Mouse (Mus musculus) adrenal gland, adult 8-10 months (tissue): ENCODE measurements around the gene Emc8. TPM values are rescaled to one million over a fixed set of nuclear protein-coding genes. Genes with fewer than 3 reads are reported as not detected.
"Not testable (repeated sequence)": the region's sequence is repeated elsewhere in the genome, so short reads cannot be mapped to it uniquely, and the experiment has no call there.

ENCODE experiments used
- DNase-seq: peaks from one replicate; pipeline ENCODE4 v3.0.0; 2022
- total RNA-seq, 4 experiments: library from RNA; stranded (reverse); gene quantifications; 2 replicates each; pipeline ENCODE4 v1.2.4; 2022

The Emc8 gene
- total RNA-seq, 4 experiments from 2014 or later = 80.9 to 130 (median 112) TPM

- DNase-seq = peak; percentile 92
Observed at GRCm38 (mm10) chr8:120685097-120685496, 16.7 kb upstream of the Emc8 start.

DNA sequence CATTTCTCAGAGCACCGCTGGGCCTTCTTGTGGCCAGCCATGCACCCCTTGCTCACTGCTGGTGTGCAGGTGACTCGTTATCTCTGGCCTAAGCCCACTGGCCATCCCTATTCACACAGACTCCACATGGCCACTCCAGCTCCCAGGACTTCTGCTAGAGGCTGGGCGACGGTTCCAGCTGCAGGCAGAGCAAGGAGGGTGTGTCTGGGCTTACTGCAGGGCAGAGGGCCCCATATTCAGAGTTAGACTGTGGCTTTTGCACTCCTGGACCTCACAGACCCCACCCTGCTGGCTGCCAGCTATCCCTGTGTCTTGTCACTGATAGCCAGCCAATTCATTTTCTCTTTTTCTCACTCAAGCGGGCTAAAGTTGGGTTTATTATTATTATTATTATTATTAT lies 15.7 kb upstream of the Emc8 start:
- DNase-seq = no peak

GRCm38 (mm10) chr8:120683602-120684001 lies 15.2 kb upstream of the Emc8 start:
- DNase-seq = peak; percentile 69

DNA sequence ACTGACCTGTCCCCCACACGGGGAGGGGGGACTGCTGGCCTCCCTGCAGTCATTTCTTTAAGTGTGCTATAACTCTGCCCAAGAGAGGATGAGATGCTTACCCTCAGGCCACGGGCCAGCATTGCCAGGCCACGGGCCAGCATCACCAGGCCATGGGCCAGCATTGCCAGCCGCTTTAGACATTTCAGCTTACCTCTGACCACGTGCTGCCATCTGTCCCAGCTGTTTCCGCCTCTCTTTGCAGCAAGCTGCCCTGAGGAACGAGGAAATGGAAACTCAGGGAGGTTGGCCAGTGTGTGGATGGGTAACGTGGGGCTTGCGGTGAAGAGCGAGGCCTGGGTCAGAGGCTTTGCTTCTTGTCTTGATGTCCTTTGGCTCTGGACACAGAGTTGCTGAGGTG lies 12.7 kb upstream of the Emc8 start:
- no peak for DNase-seq

GRCm38 (mm10) chr8:120680405-120680804 lies 12.0 kb upstream of the Emc8 start:
- DNase-seq = not testable (repeated sequence)

GRCm38 (mm10) chr8:120679629-120680387 lies 11.4 kb upstream of the Emc8 start:
- no peak for DNase-seq

- peak; percentile 65 for DNase-seq
Observed at GRCm38 (mm10) chr8:120678447-120678846, 10.1 kb upstream of the Emc8 start.

DNA sequence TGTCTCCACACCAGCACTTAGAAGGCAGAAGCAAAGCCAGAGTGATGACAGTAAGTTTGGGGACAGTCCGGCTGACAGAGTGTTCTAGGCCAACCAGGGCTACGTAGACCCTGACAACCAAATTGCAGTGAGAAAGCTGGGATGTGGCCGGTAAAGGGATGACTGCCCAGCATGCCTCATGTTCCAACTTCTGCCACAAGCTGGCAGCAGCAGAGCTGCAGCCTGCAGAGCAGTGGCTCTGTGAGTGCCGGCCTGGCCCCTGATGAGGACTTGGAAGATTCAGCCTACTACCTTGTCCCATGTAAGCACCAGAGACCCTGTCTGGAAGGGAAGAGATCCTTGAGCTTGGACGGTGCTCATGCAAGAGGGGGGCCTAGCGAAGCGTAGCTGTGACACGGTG lies 7.3 kb upstream of the Emc8 start:
- no peak for DNase-seq

DNA sequence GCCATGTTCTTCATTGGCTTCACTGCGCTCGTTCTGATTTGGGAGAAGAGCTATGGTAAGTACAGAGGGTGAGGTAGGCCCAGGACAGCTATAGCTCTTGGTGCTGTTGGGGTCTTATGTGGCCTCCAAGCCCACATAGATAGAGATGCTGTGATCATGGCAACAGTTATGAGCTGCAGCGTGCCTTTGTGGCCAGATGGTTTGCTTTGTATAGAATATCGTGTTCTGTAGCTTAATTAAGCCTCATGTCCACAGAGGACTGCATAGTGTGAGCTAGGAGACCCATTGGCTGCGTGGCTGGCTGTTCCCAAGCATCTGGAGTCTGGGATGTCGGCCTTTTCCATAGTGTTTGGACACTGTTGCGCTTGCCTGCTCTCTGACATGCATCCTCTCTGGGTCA lies 4.9 kb upstream of the Emc8 start:
- no peak for DNase-seq

DNA sequence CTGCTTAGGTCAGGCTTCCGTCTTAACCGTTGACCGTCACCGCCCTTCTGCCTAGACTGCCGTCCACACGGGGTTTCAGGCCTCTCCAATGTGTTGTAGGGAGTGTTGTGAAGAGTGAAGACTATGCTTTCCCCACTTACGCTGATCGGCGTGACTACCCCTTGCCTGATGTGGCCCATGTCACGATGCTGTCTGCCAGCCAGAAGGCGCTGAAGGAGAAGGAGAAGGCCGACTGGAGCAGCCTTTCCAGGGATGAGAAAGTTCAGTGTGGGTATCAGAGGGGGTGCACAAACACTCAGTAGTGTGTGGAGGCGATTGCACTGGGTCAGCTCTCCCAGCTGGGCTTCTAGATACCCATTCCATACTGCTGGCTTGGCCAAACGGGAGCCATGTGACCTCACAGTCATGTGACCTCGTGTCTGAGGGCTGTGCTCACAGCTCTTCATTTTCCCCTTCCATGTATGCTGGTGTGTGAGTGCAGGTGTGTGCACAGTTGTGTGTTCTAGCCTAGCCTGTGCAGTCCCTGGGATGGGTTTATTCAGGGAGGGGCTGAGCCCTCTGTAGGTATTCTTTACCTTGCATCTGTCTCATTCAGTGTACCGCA lies 4.4 kb upstream of the Emc8 start:
- no peak for DNase-seq

DNA sequence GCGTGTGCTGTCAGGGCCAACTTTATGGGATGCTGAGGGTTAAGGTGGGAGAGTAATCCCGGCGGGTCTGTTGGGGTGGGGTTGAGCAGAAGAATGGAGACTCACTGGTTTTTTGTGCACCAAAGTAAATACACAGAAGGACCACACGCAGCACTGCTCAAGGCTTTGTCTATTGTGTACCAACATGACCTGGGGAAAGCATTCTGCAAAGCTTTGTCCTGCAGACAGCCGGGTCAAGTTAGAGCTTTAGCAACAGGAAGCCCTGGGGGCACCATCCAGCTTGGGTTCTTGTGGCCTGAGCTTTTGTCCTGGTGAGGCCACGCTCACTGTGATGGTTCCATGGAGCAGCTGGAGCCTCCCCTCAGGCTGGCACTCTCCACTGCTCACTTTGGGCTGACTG lies 3.4 kb upstream of the Emc8 start:
- no peak for DNase-seq

DNA sequence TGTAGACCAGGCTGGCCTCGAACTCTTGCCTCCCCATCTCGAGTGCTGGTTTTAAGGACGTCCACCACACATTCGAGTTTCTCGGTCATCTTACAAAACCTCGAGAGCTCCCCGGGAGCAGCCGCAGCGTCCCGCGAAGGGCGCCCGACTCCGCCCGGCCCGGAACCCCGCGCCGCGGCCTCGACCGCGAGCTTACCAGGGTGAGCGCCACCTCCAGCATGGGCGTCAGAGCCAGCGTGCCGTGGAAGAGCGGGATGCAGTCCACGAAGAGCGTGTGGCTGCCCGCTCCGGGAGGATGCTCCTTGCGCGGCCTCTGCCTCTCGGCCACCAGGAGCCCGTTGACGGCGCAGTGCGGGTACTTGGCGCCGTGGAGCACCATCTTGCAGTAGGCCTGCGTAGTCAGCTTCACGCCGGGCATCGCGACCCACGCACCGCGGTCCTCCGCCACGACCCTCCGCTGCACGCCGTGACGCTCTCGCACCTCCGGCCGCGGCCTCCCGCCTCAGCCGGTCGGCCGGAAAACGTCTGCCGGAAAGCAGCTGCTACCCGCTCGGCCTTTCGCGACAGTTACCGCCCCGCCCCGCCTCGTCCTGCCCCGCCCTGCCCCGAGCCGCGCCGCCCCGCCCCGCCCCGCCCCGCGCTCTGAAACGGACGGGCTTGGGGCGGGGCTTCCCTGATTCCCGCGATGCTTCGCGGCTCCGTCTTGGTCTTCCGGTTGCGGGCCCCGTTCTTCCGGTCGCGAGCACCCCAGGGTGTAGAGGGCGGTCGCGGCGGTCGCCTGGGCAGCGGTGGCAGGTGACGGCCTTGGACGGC lies 606 bp downstream of the Emc8 start, which contains the start of the genes Gm27021 and Cox4i1:
Gene Gm27021, minus strand, starts transcription at position 519 of the 813 bp plus-strand sequence.
Gene Cox4i1, plus strand, starts transcription at position 662 of the 813 bp plus-strand sequence.
- DNase-seq = peak; percentile 88

DNA sequence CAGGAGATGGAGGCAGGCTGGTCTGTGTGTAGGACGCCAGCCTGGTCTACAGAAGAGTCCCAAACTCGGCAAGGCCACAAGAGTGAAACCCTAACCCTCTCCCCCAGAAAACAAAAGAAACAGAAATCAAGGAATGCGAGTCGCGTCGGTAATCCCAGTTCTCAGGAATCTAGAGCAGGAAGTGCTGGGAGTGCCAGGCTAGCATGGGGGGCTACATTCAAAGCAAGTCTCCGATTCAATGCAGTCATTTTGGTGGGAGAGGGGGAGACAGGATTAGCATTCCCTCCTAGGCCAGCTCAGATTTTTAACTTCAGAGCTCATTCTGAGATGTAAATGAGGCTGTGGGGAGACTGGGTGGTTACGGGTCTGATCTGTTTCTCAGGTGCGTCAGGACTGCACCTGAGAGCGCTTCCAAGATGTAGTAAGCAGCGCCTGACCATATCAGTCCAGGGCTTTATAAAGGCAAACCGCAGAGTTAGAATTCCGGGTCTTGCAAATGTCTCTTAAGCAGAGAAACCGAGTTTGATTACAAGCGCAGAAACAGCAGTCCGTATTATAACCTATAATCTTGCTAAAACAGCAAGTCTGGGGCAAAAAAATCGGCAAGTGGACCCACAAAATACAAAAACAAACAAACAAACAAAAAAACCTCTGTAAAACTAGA lies 1.4 kb downstream of the Emc8 start:
- DNase-seq = no peak

DNA sequence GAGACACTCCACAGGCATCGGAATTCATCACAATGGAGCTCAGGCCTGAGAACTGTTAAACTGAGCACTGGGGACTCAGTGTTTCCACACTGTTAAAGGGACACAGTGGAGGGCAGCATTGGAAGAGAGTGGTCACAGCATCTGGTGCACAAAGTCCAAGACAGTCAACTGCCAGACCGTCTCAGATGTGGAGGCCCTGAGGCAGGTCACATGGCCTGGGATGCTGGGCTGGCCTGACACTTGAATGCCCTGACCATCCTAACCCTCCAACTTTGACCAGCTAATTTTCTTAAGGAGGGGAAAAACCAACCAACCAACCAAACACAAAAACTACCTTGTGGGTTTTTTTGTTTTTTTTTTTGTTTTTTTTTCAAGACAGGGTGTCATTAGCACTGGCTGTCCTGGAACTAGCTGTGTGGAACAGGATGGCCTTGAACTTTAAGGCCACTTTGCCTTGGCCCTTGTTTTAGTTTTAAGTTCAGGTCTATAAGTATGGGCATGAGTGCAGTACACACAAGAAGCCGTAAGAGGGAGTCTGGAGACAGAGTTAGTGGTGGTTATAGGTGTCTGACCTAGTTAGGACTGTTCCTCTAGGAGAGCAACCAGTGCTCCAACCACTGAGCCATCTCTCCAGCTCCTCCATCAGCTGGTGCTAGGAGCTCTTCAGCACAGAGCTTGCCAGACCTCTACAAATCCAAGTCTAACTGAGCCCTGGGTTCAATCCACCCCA lies 2.5 kb downstream of the Emc8 start:
- DNase-seq = no peak

- DNase-seq = no peak
Observed at GRCm38 (mm10) chr8:120664566-120664965, 3.8 kb downstream of the Emc8 start.

DNA sequence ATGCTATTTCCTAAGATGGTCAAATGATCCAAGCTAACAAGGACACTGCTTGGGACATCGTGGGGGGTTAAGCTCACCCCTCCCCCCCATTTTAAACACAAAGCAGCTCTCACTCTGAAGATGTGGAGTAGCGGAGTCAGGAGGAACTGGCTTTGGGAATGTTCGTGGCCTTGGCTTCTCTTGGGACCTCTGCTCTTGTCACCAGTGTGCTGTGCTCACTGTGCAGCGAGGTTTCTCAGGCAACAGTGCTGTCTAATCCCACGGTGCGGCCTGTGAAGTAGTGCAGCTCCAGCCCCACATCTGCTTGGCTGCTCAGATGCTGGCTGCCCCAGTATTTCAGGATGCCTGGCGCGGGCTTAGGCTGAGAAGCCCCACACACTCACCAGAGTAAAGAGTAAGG lies 11.0 kb downstream of the Emc8 start:
- DNase-seq = no peak

DNA sequence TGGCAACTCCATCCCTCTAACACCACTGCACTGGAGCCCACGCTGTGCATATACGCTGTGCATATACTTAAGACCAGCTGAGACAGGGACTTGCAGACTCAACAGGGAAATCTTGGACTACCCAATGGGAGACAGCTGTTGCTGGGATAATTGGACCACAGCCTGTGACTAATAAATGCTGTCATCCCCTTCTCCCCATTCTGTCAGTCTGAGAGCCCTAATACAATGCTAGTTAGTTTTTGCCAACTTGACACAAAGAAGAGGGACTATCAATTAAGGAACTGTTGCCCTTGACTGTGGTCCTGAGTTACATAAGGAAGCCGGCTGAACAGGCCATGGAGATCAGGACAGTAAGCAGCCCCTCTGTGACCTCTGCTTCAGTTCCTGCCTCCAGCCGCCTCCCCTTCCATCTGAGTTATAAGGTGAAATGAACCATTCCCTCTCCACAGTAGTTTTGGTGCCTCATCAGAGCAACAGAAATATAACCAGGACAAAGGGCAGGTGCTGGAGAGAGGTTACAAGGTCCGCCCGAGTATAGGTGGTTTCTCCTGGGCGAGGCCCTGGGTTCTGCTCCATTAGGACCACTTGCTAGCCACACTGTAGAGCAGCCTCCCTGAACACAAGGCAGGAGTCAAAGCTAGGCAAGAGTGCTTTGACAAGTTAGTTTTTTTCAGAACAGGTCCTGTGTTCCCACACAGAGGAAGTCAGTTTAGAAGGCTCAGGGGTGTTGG lies 11.9 kb downstream of the Emc8 start:
- DNase-seq = no peak

DNA sequence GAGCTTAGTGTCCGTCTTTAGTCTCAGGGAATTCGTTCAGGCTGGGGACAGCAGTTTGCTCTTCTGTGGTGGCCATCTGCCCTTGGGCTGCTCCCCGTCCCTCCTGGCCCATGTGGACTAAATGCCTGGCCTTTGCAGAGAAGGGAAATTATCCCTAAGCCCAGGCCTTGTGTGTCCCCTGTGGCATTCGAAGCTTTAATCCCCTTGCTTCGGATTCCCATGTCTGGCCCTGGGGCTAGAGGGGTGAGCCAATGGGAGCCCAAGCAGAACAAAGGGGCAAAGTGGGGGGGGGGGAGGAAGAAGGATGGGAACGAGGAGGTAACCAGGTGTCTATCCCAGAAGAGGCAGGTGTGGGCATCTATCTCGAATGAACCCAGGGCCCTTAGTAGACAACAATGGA lies 20.8 kb downstream of the Emc8 start, which contains the start of gene 1190005I06Rik:
Gene 1190005I06Rik, minus strand, starts transcription at position 101 of the 400 bp plus-strand sequence.
- no peak for DNase-seq

DNA sequence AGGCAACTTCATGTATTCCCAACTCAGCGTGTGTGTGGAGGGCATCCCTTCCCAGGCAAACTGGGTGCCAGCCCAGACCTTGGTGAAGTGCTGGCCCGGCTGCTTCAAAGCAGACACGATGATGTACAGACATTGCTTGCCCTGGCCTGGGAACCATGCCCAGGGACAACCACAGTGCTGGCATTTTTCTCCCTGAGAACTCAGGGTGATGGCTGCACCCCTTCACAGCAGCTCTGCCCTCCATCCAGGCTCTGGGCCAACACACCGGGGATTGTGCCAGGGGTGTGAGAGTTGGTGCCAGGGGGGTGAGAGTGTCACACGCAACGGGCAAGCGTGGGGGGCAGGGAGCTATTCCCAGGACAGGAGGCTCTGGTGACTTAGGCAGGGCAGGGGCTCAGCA lies 23.7 kb downstream of the Emc8 start:
- peak; percentile 80 for DNase-seq

DNA sequence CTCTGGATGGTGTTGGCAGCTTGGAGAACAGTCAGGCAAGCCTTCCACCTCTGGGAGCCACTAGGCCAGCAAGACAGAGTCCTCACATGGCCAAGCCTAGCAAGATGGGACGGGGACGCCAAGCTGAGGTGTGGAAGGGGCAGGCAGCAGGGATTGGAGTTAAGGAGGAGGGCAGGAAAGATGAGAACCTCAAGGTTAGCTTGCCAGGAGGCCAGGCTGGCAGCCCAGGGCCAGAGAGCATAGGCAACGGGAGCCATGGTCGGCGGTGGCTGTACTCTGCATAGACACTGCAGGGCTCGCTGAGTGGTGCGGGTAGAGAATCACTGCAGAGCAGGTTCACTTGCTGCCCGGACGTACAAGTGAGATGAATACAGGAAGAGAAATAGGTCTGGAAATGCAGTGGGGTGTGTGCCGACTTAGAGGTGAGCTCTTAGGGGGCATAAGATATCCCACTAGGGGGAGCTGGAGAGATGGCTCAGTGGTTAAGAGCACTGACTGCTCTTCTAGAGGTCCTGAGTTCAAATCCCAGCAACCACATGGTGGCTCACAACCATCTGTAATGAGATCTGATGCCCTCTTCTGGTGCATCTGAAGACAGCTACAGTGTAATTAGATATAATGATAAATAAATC lies 26.2 kb downstream of the Emc8 start:
- DNase-seq = no peak

GRCm38 (mm10) chr8:120641245-120641644 lies 27.1 kb downstream of the Emc8 start:
- DNase-seq = no peak
